Mouse (Mus musculus) right cerebral cortex, postnatal 14 days (tissue): ENCODE results near the gene Pou3f4.
A peak's percentile ranks its signal among the peaks of the same experiment; 100 is the strongest.
"Not testable (repeated sequence)": the region's sequence is repeated elsewhere in the genome, so short reads cannot be mapped to it uniquely, and the experiment has no call there.

Source experiments
- DNase-seq: peaks from one replicate; pipeline ENCODE4 v3.0.0; 2022

Gene Pou3f4

GRCm38 (mm10) chrX:110814151-110814571 is at the start of gene Pou3f4:
Pou3f4 (plus strand) TSS chrX:110814280.
- DNase-seq: peak; percentile 72

DNA sequence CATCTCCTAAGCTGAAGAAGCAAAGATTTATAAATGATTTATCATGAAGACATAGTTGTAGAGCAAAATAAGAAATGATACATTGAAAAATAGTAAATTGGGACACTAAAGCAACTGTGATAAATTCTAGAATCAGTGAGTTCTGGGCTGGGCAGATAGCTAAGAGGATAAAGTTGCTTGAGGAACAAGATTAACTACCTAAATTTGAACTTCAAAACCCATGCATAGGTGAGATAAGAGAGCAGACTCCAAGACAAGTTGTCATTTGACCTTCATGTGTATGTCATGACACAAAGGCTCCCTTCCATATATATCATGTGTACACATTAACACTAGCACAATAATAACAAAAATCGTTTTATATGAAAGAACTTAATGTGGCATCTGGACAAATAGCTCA is 48.1 kb upstream of the Pou3f4 start:
- no peak for DNase-seq

GRCm38 (mm10) chrX:110774807-110775206 is 39.3 kb upstream of the Pou3f4 start:
- DNase-seq: not testable (repeated sequence)

GRCm38 (mm10) chrX:110802502-110802901 is 11.6 kb upstream of the Pou3f4 start:
- DNase-seq: no peak

DNA sequence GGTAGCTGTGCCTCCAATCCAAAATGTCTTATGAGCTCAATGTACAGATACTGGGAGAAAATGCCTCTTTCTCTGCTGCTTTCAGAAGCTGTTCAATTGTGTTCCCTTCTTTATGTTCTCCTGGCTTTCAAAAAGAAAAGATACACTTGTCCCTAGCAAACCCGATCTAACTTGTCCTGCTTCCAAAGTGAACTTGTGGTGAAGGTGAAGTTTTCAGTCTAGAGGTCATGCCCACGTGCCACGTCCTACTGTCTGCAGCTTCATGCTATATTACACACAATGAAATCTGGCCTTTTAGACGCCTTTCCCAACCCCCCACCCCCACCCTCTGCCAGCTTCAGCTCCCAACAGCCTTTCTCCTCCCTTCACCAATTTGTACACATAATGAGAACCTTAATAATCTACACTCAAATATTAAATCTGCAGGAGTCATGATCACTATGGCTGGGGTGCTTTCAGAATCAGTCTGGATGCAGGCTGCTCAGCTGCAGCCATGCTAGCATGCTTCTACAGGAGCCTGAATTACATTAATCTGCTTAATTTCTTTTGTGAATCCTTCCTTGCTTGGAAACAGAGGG is 4.0 kb upstream of the Pou3f4 start:
- DNase-seq: no peak

DNA sequence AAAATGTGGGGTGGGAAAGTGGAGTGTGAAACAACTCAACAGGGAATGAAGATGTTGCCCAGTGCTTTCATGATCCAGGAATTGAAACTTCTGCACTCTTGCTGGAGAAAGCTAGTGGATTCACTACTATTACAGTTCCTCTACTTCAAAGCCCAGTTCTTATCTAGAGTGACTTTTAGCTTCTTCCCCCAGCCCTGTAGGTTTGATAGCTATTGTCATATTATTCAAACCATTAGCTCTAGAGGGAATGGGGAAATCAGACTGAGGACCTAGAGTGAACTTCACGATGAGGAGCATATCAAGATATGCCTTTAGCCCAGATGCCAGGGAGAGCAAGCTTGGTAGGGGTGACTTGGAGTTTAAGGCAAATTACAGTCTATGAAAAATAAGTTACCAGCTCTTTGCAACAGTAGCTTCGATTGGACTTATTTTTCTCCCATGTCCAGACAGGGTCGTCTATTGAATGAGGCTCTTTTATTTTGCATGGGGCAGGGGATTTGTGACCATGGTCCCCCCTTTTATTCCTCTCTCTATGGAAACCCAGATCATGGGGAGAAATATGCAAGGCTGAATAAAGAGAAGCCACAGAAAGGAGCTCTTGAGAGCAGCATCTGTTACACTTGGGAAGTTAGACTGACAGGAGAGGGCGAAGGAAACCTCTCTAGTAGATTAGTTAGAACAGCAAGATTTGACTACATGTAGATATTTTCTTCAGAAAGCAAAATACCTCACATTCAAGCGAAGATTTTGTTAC is 3.1 kb upstream of the Pou3f4 start:
- DNase-seq: no peak

DNA sequence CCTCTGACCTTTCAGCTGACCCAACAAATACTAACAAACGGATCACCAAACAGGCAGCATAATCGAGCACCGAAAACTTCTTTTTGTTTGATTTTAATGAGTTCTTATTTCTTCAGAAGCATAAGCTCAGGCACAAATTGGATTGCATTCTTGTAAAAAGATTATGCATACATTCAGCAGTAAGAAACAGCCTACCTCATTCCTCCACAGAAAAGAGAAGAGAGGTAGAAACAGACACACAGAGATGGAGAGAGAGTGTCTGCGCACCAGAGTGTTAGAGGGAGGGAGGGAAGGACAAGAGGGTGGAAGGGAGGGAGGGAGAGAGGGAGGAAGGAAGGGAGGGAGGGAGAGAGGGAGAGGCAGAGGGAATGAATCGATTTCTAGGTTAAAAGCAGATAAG is 2.0 kb upstream of the Pou3f4 start:
- DNase-seq: no peak

- no peak for DNase-seq
These were observed 679 bp upstream of the Pou3f4 start for GRCm38 (mm10) chrX:110813401-110813800.

GRCm38 (mm10) chrX:110814592-110815548 is 790 bp downstream of the Pou3f4 start:
- peak; percentile 16 for DNase-seq

DNA sequence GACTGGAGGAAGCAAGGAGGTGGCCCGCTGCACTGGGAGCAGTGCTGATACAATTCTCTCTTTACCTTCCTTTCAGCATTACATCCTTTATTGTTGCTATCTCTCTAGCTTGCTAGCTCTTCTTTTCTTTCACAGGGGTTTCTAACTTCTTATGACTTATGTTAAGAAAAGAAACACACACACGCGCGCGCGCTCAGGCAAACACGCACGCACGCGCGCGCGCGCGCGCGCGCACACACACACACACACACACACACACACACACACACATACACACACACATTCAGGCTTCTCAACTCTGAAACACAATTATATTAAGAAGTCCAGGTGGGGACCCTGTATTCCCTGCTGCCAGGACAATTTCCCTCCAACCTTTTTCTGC is 1.5 kb downstream of the Pou3f4 start:
- DNase-seq: no peak

- DNase-seq: no peak
These were observed 2.5 kb downstream of the Pou3f4 start for GRCm38 (mm10) chrX:110816609-110817008.

GRCm38 (mm10) chrX:110817211-110817610 is 3.1 kb downstream of the Pou3f4 start:
- DNase-seq: no peak

- no peak for DNase-seq
These were observed 23.4 kb downstream of the Pou3f4 start for GRCm38 (mm10) chrX:110837450-110837849.

- no peak for DNase-seq
These were observed 37.2 kb downstream of the Pou3f4 start for GRCm38 (mm10) chrX:110851300-110851699.
